Mouse (Mus musculus): Measurements from ENCODE around the gene Usp2.
A peak's percentile ranks its signal among the peaks of the same experiment; 100 is the strongest.

Usp2 gene

DNA sequence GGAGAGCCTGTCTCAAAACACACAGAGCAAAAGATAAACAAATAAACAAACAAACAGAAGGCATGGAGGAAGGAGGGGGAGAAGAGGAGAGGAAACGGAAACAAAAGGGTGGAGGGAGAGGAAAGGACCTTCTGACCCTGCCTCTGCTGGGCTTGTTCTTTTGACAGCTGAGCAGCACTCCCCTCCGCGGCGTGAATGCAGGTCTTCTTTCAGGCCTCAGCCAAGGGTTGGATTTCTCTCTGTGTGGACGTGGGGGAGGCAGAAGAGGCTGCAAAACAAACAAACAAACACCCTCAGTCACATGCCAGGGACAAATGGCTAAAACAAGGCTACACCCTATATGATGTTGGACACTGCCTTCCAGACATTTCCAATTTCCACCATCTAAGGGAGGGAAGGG lies 58.2 kb downstream of the Usp2 start:
- no peak for DNase-seq (ENCODE audit: low spot score)

DNA sequence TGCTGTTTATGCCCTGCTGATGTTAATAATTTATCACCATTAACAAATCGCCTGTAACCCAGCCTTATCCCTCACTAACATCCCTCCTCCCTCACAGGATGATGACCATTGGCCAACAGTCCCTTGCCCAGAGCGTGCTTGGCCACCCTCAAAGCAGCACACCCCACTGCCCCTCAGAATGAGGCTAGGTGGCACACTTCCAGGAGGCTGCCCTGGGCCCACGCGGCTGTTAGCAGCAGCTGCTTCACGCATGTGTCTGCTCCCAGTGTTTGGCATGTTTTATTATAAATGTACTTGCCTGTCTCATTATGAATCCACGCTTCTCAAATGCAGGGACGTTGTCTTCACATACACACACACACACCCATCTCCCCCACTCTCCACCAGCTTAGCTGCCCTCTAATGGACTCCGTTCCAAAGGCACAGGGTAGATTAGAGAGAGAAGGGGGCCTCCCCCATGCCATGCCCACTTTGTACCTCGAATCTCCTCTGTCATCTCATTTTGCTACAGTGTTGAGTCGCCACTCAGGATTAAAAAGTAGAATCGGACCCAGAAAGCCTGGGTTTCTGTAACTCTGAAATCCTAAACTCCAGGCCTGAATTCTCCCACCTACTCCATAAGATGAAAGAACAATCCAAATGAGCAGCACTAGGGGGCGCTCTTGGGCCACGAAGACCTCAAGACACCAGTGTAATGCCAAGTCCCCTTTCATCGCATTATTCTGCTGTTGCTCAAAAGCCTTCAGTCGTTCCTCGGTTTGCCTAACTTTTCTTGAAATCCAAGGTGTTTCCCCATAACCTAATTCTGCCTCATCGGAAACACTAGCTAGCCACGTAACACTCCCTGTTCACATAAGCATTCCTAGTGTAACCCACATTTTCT lies 59.0 kb downstream of the Usp2 start:
- peak; percentile 95 for DNase-seq (ENCODE audit: low spot score)

DNA sequence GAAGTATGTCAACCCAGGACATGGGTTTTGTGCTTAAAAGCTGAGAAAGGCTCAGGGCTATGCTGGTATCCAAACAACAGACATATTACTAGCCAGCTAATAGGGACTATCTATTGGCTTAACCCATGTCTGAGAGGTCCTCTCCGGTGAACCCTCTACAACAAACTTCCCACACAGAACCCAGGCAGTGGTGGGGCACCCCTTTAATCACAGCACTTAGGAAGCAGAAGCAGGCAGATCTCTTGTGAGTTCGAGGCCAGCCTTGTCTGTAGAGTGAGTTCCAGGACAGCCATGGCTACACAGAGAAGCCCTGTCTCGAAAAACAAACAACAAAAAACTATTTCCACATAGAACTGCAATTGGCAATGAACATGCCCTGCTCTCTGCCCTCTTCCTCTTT lies 59.9 kb downstream of the Usp2 start:
- no peak for DNase-seq (ENCODE audit: low spot score)

DNA sequence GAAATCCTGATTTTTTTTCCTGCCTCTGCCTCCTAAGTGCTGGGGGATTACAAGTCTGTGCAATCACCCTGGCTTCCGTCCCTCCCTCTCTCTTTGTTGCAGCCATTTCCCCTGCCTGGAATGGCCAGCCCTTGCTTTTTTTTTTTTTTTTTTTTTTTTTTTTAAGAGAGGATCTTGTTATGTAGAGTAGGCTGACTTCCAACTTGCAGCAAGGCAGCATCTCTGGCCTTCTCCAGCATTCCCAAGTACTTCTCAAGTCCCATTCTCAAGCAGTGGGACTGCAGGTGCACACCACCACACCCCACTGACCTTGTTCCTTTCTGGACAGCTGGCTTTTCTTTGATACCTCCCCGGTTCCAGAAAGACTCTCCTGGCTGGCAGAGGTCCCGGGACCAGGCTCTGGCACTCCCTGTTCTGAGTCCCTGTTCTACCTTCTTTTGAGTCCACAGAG lies 60.6 kb downstream of the Usp2 start:
- no peak for DNase-seq (ENCODE audit: low spot score)

DNA sequence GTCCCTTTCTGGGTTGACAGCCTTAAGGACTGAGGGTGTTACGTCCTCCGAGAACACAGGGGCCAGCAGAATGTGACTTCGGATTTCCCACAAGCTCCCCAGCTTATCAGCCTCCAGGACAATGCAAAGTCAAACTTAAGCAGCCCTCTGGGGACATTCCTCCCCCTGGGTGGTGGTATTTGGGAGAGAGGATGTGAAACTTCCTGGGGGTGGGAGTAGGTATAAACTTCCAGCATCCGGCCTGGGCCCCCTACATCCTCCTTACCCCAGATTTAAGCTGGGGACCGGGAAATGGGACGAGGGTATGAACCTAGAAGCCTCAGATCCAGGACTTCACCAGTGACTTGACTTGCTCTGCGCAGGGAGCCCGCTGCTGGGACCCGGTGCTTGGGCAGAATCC lies 62.8 kb downstream of the Usp2 start:
- DNase-seq (ENCODE audit: low spot score), result no peak

DNA sequence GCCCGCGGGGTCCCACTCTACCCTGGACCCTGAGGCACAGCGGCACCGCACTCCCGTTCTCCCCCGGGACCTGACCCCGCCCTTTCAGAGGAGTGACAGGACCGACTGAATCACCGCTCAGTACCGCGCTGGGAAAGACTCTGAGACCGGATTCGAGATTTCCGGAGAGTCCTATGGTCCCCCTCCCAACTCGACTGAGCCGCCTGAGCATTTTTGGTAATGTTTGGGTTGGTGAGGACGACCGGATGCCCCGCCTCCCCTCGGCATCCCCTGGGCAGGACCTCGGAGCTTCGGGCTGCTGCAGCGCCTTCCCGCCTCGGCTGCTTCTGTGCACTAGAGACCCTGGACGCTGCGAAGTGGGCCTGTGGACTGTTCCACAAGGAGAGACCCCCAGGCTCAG lies 63.2 kb downstream of the Usp2 start:
- DNase-seq (ENCODE audit: low spot score), result no peak

DNA sequence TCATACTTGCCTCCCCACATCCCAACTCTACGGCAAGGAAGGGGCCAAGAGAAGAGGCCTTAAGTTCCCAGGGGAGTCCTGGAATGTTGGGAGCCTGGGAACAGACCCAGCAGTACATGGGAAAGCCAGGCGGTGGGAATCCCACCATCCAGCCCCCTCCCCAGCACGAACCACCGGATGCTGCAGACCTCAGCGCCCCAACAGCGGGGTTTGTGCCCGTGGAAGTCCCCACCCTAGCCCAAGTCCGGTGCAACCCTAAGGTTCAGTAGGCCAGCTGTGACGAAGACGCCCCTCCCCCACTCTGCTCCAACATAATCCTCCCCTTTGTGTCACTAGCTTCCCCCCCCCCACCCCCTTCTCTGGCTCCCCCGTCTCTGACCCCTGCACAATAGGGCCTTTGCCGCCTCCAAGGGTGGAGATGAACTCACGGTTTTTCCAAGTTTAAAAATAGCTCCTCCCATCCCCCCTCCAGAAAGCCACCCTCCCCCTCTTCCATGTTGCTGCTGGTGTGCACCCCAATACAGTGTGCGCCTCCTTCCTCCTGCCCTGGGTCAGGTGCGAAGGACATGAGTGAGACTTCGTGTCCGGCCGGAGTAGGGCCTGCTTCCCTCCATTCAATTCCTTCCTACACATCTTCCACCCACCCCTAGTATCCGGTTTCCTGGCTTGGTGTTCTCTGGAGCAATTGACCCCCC lies 63.9 kb downstream of the Usp2 start:
- peak; percentile 74 for DNase-seq (ENCODE audit: low spot score)

DNA sequence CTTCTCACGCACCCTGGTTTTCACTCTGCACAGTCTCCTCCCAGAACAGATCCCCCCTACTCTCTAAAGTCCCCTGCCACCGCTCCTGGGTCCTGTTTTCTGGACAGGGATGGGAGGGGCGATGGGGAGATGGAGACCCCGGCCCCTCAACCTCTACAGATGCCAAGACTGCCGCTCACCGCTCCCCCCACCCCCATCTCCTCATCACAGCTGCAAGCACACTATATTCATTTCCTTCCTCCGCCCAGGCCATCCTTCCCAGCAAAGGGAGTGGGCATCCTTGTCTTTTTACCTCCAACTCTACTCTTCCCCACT lies 64.4 kb downstream of the Usp2 start:
- DNase-seq (ENCODE audit: low spot score), result no peak

DNA sequence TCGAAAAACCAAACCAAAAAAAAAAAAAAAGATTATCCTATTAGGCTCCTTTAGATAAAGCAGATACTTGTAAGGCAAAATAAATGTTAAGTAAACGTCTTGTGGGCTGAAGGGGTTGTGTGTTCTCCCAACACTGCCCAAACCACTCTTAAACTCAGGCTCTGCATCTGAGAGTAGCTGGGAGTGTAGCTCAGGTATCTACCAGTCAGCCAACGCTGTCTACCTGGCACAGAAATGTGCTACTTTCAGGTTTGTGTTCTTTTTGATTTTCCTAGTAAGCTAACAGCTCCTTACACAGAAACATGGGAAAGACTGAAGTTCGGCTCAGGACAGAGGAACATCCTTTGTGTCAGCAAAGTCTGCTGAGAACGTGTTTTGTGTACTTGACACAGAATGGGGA lies 65.4 kb downstream of the Usp2 start:
- no peak for DNase-seq (ENCODE audit: low spot score)

DNA sequence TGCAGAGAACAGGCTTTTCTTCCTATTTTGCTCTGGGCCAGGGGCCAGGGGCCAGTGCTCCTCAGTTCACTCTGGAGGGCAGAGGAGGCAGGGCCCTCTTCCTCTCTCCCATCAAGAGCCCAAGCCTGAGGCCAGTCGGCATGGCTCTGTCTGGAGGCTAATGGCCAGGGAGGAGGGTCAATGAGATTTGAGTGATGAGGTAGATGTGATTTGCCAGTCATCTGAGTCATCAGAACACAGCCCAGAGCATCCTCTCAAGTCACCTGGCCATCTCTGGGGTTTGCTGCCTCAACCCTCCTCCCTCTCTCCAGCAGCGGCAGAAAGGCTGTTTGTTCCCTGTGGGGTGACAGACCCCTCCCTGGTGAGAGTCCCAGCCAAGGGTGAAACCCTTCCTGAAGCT lies 66.5 kb downstream of the Usp2 start:
- DNase-seq (ENCODE audit: low spot score), result no peak

DNA sequence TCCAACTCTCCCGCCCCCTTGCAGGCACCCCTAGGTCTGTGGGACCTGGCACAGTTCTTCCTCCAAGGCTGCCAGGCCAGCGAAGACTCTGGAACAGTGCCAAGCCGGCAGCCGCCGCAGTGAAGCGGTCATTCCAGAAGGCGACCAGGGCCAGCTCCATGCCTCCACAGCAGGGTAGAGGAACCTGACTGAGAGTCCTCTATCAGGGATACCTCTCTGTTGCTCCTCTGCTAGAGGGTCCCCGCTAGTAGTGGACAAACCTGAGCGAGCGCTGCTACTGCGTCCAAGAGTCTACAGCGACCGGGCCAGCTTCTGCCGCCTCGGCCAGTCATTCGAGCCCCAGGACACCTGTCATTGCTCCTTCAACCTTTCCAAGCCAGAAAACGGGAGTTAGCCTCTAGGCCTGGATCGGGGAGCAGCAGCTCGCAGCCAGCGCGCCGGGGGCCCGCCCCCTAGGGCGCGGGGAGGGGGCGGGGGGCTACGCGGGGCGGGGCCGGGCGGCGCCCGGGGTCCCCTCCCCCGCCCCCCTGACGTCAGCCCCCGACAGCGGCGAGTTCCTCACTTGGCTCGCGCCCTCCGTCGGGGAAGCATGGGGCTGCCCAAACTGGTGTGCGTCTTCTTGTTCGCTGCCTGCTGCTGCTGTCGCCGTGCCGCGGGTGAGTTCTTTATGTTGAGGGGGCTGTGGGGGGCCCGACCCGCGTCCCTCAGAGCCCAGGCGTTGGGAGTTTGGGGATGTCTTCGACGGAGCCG lies 67.5 kb downstream of the Usp2 start, which contains the start of gene Mcam:
TSS of gene Mcam (plus strand) at position 369 of the 750 bp plus-strand sequence.
- peak; percentile 56 for DNase-seq (ENCODE audit: low spot score)

DNA sequence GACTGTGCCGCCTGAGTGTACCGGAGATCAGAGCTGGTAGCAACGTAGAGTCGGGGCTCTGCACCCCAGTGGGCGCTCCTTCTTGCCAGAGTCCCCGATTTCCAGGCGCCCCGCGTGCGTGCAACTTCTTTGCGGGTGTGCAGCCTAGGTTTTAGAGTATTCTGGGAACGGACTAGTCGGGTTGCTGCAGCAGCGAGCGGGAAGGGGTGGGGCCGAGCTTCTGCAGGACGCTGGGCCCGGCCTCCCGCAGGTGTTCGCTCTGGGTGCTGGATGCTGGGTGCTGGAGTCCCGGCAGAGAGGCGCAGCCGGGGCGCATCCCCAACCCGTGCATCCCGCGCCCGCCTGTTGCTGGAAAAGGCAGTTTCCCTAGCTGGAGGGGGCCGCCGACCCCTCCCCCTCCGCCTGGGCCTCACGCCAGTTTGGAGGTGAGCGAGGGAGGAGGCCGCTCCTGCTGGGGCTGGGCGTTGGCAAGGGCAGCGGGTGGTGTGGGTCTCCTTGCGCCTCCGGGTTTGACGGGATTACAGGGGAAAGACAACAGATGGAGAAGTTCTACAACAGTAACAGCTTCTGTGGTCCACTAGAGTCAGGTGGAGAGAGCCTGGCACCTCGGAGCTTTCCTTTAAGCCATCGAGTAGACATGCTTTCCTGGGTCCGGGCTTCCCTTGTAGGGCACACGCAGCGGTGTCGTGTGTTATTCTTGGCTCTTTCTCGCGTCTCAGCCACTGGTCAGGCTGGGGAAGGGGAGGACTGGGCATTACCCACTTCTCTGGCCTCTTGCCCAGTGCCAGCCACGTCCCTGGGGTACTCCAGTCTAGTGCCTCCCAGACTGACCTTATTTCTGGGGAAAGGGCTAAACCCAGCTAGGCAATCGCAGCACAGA lies 68.3 kb downstream of the Usp2 start:
- DNase-seq (ENCODE audit: low spot score), result no peak

DNA sequence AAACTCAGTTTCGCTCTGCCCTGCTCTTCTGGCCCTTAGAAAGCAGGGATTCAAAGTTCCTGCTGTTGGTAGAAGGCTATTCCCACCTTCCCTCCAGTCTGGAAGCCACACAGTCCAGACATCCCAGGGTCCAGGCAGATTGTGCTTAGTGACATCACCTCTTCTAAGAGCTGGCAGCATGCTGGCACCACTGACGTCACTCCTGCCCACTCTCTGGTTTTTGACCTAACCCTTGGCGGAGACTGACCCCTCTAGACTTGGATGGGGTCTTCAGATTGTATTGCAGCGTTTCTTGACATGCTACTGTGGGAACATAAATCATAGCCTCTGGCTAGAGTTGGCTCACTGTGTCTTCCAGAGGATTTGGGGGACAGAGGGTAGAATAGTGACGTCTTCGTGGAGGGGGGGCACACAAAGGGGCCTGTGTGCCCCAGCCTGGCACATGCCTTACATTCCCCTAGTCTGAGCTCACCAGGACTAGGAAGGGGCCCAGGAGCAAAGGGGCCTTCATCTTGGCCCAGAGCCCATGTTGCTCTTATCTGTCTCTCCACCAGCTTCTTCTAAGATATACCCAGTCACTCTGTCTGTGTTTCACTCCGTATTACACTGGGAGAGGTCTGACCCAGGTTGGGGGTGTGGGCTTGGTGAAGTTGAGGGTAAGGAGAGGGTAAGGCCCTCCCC lies 69.0 kb downstream of the Usp2 start:
- DNase-seq (ENCODE audit: low spot score), result no peak

DNA sequence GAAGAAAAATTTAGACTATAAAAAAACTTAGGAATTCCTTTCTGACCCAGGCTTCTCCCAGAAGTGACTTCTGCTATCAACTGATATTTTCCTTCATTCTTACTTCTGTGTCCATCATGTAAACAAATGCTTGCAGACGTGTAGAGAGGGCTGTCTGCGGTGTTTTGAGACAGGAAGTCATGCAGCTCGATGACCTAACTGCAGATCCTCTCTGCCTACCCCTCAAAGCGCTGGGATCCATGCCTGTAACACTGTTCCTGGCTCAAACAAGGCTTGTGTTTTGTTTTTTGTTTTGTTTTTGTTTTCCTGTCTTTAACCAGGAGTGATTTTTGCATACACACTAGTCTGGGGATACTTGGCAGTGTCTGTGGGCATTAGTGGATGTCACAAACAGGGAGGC lies 71.0 kb downstream of the Usp2 start:
- no peak for DNase-seq (ENCODE audit: low spot score)

DNA sequence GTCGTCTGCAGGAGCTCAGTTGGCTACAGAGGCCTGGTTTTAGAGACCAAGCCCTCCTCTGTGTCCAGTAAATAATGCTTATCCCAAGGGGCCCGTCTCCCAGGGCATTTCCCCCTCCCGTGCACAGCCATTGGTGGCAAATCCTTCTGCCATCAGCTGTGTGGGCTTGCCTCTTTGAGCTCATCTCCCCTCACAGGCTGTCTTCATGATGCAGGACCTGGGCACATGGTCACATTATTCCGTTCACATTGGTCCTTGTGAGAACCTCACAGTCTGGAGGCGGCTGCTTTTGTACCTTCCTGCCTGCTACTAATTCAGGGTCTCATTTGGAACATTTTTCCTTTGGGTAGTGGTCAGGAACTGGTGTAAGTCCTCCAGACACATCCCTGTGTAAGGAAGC lies 75.1 kb downstream of the Usp2 start:
- DNase-seq (ENCODE audit: low spot score), result no peak

DNA sequence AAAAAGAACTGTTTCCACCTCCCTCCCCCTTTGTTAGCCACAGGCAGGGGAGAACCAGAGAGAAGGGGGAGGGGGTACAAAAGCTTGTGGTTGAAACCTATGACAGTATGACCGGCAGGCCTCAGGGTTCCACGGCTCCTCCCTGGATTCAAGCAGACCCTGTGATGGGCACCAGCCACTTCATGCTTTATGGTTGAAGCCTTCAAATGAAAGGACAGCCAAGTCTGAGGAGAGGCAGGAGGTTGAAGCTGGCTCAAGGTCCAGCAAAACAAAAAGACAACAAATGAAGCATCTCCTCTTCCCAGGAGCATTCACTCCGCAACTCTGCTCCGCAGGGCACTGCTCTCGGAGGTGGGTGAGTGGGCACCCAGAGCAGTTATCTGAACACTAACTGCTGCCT lies 76.6 kb downstream of the Usp2 start:
- no peak for DNase-seq (ENCODE audit: low spot score)

DNA sequence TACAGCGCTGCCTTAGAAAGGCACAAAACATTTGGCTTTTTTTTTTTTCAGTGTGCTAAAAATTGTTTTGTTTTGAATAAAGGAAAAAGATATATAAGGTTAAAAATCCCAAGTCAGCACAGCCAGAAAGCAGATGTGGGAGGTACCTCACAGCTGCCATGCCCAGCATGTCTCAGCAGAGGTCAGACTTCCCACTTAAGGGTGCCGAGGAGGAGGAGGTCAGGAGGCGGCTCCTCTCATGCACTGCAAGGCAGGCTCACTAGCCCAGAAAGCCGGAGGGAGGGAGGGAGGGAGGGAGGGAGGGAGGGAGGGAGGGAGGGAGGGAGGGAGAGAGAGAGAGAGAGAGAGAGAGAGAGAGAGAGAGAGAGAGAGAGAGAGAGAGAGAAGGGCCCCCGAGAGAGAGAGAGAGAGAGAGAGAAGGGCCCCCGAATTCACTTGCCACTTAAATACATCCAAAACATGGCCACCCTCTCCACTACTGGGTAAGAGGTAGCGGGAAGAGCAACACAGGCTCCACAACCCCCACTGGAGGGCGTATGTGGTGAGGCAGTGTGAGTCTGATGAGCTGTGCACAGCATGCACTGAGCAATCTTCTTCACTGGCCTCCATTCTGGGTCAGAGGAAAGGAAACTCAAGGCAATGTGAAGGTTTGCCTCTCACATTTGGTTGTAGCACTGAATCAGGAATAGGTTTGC lies 77.3 kb downstream of the Usp2 start:
- DNase-seq (ENCODE audit: low spot score), result no peak

DNA sequence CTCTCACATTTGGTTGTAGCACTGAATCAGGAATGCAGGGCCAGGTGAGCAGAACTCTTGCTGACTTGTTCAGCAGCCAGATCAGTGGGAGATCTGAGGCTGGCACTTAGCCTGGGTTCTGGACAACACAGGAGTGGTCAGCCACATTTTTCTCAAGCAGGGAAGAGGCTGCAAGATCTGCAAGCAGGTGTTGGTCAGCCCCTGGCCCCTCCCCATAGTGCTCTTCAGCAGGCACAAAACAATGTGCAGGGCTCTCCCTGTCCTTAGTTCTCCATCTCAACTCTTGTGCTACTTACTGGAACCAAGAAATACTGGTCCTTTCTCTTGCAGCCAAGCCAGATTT lies 77.9 kb downstream of the Usp2 start:
- no peak for DNase-seq (ENCODE audit: low spot score)
